Mouse (Mus musculus) ZHBTc4 (cell line): ENCODE measurements around the gene Pigl.
A peak's percentile ranks its signal among the peaks of the same experiment; 100 is the strongest.
"Not testable (repeated sequence)": the region's sequence is repeated elsewhere in the genome, so short reads cannot be mapped to it uniquely, and the experiment has no call there.

Source experiments
- DNase-seq: peaks from one replicate; pipeline ENCODE4 v3.0.0-alpha.2; 2011; ENCODE audit warnings: low read depth, low spot score

The Pigl gene

DNA sequence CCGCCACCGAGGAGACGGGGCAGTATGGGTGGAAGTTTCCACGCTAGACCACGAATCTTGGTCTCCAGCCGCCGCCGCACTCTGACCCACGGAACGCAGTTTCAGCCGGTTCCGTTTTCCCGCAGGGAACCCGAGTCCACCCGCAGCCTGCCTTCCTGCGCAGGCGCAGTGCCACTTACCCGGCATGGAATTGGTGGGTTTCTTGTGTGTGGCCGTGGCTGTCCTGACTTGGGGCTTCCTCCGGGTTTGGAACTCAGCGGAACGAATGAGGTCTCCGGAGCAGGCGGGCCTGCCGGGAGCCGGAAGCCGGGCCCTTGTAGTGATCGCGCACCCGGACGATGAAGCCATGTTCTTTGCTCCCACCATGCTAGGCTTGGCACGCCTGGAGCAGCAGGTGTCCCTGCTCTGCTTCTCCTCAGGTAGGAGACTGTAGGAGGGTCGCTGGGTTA lies at the start of gene Pigl, which contains the start of gene Ncor1:
Gene Pigl, plus strand, starts transcription at position 185 of the 449 bp plus-strand sequence.
Gene Ncor1, minus strand, starts transcription at position 266 of the 449 bp plus-strand sequence.
- peak; percentile 94 for DNase-seq

DNA sequence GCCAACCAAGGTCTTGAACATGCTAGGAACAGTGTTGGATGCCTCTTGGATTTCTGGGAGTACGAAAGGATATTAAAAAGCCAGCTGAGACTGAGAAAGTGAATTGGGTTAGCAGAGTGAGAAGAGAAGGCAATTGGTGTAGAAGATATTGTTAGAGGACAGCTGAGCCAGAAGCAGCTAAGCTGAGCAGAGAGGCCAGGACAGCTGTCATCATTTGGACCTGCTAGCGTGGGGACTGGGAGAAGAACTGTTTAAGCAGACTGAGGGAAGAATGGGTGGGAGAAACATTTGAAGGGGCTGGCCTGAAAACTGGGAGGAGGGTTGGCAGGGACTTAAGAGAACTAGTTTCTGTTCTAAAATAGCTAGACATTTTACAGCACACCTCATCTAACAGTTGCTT lies 49.4 kb upstream of the Pigl start:
- no peak for DNase-seq

DNA sequence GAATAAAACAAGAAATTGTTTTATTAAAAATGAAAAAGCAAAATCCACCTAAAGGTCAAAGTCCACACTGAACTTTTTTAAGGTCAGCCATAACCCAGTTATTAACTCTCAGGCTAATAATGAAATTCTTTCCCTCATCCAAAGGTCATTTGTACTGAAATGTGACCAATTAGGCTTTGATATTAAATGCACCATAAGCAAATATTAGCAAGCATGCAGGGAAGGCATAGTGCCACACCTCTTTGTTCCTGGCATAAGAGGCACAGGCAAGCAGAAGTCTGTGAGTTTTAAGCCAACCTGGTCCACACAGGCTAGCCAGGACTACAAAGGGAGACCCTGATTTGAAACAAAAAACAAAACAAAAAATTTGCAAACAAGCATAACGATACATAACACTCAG lies 48.6 kb upstream of the Pigl start:
- DNase-seq: no peak

DNA sequence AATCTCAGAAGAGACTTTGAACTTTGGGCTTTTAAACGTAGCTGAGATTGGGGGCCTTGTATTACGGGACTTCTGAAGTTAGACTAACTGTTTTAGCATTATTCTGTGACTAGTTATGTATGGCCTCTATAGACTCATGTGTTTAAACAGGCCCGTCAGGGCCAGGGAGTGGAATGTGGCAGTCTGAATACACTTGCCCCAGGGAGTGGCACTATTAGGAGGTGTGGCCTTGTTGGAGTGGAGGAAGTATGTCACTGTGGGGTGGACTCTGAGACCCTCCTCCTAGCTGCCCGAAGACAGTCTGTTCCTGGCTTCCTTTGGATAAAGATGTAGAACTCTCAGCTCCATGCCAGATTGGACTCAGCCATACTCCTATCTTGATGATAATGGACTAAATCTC lies 43.2 kb upstream of the Pigl start:
- peak; percentile 69 for DNase-seq

DNA sequence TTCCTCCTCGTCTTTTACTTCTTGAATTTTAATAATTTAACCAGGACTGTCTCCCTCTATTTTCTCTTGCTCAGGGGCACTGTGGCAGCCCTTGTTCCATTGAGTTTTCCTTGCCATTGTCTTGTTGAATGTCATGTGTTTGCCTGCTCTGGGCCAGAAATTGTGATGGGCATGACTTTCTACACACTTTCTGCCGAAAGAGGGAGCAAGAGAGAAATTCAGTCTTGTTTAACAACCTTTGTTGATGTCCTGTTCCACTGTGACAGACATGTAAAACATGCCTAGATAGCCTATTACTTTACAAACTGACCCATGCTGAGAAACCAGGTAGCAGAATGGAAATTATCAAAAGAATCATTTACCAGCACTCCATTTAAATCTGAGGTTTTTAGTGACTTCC lies 33.7 kb upstream of the Pigl start:
- DNase-seq: peak; percentile 89

GRCm38 (mm10) chr11:62426266-62426665 lies 32.0 kb upstream of the Pigl start:
- DNase-seq: no peak

GRCm38 (mm10) chr11:62427105-62427504 lies 31.2 kb upstream of the Pigl start:
- DNase-seq: peak; percentile 84

DNA sequence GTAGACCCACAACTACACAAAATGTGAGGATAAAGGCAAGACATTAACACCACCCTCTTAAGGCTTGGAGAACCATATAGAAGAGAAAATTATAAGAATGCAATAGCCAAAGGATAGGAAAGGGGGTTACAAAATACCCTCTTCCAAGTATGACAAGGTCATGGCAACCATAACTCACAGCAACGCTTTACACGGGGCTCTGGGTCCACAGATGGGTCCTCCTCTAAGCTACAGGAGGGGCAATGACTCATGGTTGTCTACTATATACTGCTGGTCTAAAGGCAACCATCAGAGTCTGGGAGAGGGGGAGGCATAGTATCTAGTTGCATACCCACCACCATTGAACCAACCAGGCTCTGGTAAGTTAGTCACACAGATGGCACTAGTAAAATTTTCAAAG lies 26.0 kb upstream of the Pigl start:
- no peak for DNase-seq

DNA sequence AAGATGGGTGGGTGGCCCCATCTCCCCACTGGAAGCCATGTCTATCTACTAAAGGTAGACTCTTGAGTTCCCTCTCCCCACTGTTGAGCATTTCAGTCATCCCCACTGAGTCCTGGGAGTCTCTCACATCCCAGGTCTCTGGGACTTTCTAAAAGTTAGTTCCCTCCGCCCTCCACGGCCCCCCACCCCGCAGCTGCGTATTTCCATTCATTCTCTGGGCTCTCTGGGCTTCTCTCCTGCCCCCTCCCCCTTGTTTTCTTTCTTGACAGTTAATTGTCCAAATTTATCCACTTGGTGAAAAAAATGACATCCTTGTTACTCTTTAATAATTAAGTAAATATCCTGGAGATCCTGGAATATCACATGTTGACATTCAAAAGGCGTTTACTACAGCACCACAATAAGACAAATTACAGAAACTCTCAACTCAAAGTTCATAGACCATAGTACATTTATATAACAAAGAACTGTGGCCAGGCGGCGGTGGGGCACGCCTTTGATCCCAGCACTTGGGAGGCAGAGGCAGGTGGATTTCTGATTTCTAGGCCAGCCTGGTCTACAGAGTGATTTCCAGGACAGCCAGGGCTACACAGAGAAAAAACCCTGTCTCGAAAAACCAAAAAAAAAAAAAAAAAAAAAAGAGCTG lies 17.5 kb upstream of the Pigl start:
- DNase-seq: peak; percentile 56

- DNase-seq: no peak
These were observed 12.5 kb upstream of the Pigl start for GRCm38 (mm10) chr11:62445799-62446198.

DNA sequence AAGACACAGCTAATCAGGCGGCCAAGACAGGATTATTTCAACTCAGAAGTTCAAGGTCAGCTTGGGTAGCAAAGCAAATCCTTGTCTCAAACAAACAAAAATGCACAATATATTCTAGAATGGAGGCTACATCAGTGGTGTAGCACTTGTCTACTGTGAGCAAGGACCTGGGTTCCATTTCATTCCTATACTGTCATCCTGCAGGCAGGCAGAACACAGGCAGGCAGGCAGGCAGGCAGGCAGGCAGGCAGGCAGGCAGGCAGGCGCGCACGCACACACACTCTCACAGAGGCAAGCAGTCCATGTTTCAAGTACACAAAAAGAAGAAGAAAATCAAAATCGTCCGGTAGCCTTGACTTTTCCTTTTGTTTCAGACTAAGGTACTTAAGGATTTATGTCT lies 9.3 kb upstream of the Pigl start:
- no peak for DNase-seq

DNA sequence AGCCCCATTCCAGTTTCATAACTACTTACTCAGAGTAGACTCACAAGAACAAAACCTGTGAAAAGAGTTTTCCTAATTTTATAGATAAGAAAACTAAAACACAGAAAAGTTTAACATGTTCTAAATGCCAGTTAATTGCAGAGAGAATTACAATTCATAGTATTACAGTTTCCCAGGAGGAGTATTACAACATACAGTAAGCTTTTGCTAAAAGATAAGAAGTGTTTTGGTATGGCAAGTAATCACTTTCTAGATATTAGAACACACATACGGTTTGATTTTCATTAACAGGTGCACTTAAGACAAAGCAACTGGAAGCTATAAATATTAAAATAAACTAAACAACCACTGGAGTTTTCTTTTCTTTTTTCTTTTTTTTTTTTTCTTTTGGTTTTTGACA lies 3.1 kb upstream of the Pigl start:
- no peak for DNase-seq

GRCm38 (mm10) chr11:62456021-62456482 lies 2.2 kb upstream of the Pigl start:
- DNase-seq: no peak

DNA sequence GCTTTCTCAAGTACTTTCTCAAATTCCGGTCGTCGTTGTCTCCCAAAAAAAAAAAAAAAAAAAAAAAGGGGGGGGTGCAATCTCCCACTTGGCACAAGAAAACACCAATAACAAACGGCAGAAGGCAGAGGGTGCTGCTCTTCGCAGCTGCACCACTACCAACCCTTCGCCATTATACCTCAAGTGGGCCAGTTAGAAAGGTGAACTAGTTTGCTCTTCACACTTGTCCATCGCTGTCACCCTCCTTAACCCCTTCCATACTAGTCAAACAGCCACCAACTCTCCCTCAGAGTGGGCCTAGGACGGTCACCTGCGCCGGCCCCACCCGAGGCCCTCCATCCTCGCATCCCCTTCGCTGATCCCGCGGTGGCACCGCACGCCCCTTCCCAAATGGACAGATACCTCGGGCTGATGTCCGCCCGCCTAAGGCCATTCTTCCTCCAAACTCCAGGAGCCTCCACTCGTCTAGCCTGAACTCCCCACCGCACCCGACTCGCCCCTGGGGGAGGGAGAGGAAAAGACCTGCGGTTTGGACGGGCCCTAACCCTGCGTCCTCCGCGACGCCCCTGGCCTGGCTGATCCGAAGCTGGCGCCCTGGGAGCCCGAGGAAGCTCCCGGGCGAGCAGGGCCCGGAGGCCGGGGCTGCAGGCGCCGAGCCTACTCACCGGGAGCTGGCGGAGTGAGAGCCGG lies 1.6 kb upstream of the Pigl start:
- DNase-seq: peak; percentile 65

DNA sequence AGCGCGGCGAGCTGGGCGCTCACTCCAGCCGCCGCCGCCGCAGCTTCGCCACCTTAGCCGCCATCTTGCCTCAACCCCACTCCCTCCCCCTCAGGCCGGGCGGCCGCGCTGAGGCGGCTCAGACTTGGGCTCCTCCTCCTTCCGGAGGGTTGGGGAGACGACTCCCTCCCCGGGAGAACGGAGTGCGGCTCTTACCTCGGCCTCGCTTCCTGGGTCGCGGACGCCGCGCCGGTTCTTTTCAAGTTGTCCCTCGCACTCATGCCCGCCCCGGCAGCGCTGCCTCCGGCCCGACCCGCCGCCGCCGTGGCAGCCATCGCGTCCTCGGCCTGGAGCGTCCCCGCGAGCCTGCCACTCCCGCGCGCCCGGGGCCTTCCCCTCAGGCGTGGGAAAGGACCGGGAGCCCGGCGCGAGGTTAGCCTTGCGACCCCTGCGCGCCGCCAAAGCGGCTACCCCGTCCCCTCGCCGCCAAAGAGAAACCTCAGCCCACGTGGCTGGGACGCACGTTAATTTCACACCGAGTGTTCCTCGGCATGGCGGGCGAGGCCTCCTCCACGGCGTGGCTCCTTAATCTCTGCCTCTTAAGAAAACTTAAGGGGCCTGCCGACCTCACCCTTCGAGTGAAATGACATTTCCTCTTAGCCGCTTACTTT lies 894 bp upstream of the Pigl start:
- peak; percentile 97 for DNase-seq

DNA sequence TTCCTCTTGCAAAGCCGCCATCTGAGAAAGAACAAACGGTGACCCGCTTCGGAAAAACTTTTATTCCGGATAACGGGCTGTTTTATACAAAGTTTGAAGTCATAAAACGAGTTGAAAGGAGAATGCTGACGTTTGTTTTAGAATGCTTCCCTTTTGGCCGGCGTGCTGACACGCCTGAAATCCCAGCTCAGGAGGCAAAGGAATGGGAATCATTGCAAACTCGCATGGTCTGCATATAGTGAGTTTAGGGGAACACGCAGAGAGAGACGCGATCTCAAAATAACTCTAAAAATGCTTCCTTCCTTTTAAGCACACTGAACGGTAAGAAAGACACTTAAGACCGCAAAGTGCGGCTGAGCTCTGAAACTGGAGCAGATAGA lies 379 bp upstream of the Pigl start:
- DNase-seq: no peak

DNA sequence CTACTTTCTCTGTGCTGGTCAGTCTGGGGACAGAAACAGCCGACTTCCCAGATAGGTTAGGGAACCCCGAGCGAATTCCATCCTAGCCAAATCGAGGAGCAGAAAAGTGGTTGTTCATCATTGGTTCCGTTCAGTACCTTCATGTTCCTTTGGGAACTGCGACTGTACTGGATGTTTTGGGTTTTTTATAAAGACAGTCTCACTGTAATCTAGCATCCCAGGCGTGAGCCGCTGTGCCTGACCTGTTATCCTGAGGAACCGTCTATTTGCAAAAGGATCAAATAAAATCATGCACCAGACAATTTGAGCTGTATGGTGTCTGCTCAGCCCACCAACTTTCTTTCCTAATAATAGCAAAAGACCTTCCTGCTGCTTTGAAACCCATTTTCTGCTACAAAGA lies 520 bp downstream of the Pigl start:
- no peak for DNase-seq

DNA sequence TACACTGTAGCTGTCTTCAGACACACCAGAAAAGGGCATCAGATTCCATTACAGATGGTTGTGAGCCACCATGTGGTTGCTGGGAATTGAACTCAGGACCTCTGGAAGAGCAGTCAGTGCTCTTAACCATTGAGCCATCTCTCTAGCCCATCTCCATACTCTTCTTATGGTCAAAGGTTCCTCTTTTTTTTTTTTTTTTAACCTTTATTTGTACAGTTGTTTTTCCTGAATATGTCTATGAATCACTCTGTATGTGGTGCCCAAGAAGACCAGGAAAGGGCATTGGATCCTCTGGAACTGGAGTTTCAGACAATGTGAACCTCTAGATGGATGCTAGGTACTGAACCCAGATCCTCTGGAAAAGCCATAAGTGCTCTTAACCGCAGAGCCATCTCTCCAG lies 4.3 kb downstream of the Pigl start:
- not testable (repeated sequence) for DNase-seq

- no peak for DNase-seq
These were observed 5.1 kb downstream of the Pigl start for GRCm38 (mm10) chr11:62463225-62463915.

GRCm38 (mm10) chr11:62464696-62465095 lies 6.4 kb downstream of the Pigl start:
- DNase-seq: no peak

- DNase-seq: no peak
These were observed 7.6 kb downstream of the Pigl start for GRCm38 (mm10) chr11:62465849-62466248.

DNA sequence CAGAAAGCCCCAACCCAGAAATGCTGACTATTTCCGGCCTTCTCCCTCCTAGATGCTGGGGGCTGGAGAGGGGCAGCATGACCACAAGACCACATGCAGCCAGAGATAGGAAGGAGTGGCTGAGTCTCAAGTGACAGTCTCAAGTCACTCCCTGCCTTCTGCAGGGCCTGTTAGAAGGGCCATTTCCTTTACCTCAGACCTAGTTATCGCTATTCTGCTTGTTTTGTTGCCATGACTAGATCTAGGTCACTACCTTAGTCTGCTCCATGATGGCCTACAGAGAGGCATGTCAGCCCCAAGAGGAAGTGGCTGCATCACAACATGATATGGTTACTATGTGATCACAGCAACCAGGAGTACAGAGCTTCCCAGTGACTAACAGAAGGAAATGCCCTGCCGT lies 8.3 kb downstream of the Pigl start:
- DNase-seq: no peak
